Mouse (Mus musculus): ENCODE data around the gene Nploc4.

DNA sequence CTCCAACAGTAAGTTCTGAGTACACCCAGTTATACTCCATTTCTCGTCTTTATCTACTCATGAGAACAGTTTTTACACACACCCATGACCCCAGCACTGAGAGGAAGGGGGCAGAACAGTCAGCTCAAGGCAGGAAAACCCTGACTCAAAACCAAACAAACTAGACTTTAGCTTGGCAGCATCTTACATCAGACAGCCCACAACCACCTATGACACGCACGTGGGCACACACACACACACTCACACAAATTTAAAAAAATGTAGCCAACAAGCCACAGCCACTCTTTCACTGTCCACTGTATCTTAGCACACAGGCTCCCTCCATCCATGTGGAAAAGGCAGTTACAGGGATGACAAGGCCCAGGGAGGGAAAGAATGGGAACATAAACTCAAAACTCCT is 10.8 kb downstream of the Nploc4 start:
- TF ChIP-seq POLR2A (IDR thresholded peaks at IDR 0.05; ENCODE audit: extremely low read depth, insufficient read depth, low read length), result no peak
- no peak for TF ChIP-seq CTCF (IDR thresholded peaks at IDR 0.05; ENCODE audit: extremely low read depth, insufficient read depth, low read length)

Measured in cortical plate, adult 2 months (tissue).